Mouse (Mus musculus) thymus, adult 2 months (tissue): ENCODE data around the gene Eif2b2. TPM values are rescaled to one million over a fixed set of nuclear protein-coding genes. Genes with fewer than 3 reads are reported as not detected.

Experiments
- DNase-seq: peaks from one replicate; pipeline ENCODE4 v3.0.0; 2021
- H3K27ac ChIP-seq: fragments of 200-500 bp; 2 replicates; pipeline ENCODE4 v1.5.1; 2012; ENCODE audit warnings: low read length, control low read depth; ENCODE audit not compliant: control insufficient read depth, insufficient read depth
- H3K27me3 ChIP-seq: fragments of 200-500 bp; 2 replicates; pipeline ENCODE4 v1.6.1; 2012; ENCODE audit warnings: mild to moderate bottlenecking, low read length, moderate library complexity, mixed read lengths; ENCODE audit not compliant: control insufficient read depth, insufficient read depth
- H3K36me3 ChIP-seq: fragments of 200-500 bp; 2 replicates; pipeline ENCODE4 v1.6.1; 2012; ENCODE audit warnings: mild to moderate bottlenecking, low read length, moderate library complexity; ENCODE audit not compliant: control insufficient read depth, insufficient read depth
- H3K4me1 ChIP-seq: fragments of 200-500 bp; replicated peaks from 2 replicates; pipeline ENCODE4 v1.6.1; 2012; ENCODE audit warnings: low read length; ENCODE audit not compliant: control insufficient read depth, insufficient read depth
- H3K4me3 ChIP-seq: fragments of 200-500 bp; 2 replicates; pipeline ENCODE4 v1.5.1; 2012; ENCODE audit warnings: mild to moderate bottlenecking, low read length, control low read depth, moderate library complexity; ENCODE audit not compliant: control insufficient read depth, insufficient read depth
- CTCF ChIP-seq: fragments of 200-500 bp; IDR thresholded peaks from 2 replicates; pipeline ENCODE4 v1.5.1; 2012; ENCODE audit warnings: mild to moderate bottlenecking, control low read depth, low read length, moderate library complexity, borderline replicate concordance; ENCODE audit not compliant: control insufficient read depth, poor library complexity, insufficient read depth; ENCODE audit errors: extremely low read depth
- POLR2A ChIP-seq: fragments of 200-500 bp; IDR thresholded peaks from 2 replicates; pipeline ENCODE4 v1.6.1; 2012; ENCODE audit warnings: mild to moderate bottlenecking, low read length, control low read depth, moderate library complexity; ENCODE audit not compliant: control insufficient read depth, poor library complexity, insufficient read depth; ENCODE audit errors: extremely low read depth
- WGBS: fragments of 180-500 bp; shearing (Covaris S2); methylation state at CpG from one replicate; pipeline ENCODE4 v1.1.7; 2018; 5-methylcytosine and 5-hydroxymethylcytosine counted together
- polyA plus RNA-seq: library from polyadenylated mRNA; depleted of rRNA; stranded (reverse); fragments of >200 nt; gene quantifications from 2 replicates; pipeline ENCODE4 v1.2.3, GENCODE M21; 2012; rRNA removed

Eif2b2 gene
- polyA plus RNA-seq, 1 experiment: 250 TPM

GRCm38 (mm10) chr12:85271843-85272206, 52.5 kb downstream of the Eif2b2 start:
- Histone ChIP-seq H3K27me3 (no peaks in the 10 kb centered on the region), H3K36me3 (peaks cover 7% of the 10 kb centered on the region; the same call in 1 of the 2 replicates)
- no peak for DNase-seq

DNA sequence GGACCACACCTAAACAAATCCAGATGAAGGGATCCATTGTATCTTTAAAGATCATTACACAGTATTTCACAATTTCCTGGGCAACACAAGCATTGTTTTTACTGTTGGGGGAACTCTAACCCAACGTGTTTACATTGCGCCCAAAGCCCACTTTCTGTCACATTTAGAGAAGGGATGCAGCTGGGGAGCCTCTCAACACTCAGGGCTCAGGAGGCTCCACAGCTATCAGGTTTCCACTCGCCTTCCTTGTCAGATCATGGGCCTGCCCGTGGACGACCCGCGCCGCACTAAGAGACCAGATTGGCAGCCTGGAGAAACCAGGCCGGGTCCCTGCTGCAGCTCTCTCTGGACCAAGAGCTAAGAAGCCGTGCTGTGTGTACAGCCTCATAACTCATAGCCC, 54.2 kb downstream of the Eif2b2 start:
- no peaks in the 10 kb centered on the region for H3K4me1 ChIP-seq
- no peaks in the 10 kb centered on the region for H3K27me3 ChIP-seq
- DNase-seq: no peak
- WGBS: 95% methylated on average over 10 of the region's 10 CpGs
- no peak overlapping the region for H3K4me3 ChIP-seq
- H3K27ac ChIP-seq: no peak overlapping the region
- H3K36me3 ChIP-seq: peaks cover 7% of the 10 kb centered on the region; the same call in 1 of the 2 replicates
- no peak for TF ChIP-seq POLR2A
- TF ChIP-seq CTCF: no peak

More at GRCm38 (mm10) chr12:85271843-85272206, 52.5 kb downstream of the Eif2b2 start:
- 83% methylated on average over 4 of the region's 4 CpGs for WGBS
- H3K4me1 ChIP-seq: no peaks in the 10 kb centered on the region
- TF ChIP-seq CTCF (no peak), POLR2A (no peak)
- H3K27ac ChIP-seq: no peak overlapping the region
- H3K4me3 ChIP-seq: no peak overlapping the region

Other genes with a start within 250 kb of the Eif2b2 start
- 44.1 and 66.2 TPM in 2 replicates for gene Fcf1, start 248.6 kb upstream of the Eif2b2 start, polyA plus RNA-seq
- 41.1 and 42.1 TPM in 2 replicates for gene Arel1, start 248.6 kb upstream of the Eif2b2 start, polyA plus RNA-seq
- gene Ylpm1, start 223.2 kb upstream of the Eif2b2 start, polyA plus RNA-seq: 32.1 and 40.6 TPM in 2 replicates
- 2.6 and 4.4 TPM in 2 replicates for gene Prox2, start 108.7 kb upstream of the Eif2b2 start, polyA plus RNA-seq
- gene Dlst, start 108.6 kb upstream of the Eif2b2 start, polyA plus RNA-seq: 131 and 135 TPM in 2 replicates
- 3.7 and 11.4 TPM in 2 replicates for gene Rps6kl1, start 68.2 kb upstream of the Eif2b2 start, polyA plus RNA-seq
- 1.3 and 2.1 TPM in 2 replicates for gene Pgf, start 41.7 kb upstream of the Eif2b2 start, polyA plus RNA-seq
- 4.7 and 5.5 TPM in 2 replicates for gene Mlh3, start 51.1 kb downstream of the Eif2b2 start, polyA plus RNA-seq
- gene Acyp1, start 69.0 kb downstream of the Eif2b2 start, polyA plus RNA-seq: 14.2 and 15.3 TPM in 2 replicates
- 0.05 and 0.15 TPM in 2 replicates for gene Zc2hc1c, start 69.1 kb downstream of the Eif2b2 start, polyA plus RNA-seq
- gene Nek9, start 119.9 kb downstream of the Eif2b2 start, polyA plus RNA-seq: 32.1 and 34.7 TPM in 2 replicates
- 152 and 180 TPM in 2 replicates for gene Tmed10, start 155.4 kb downstream of the Eif2b2 start, polyA plus RNA-seq